Mouse (Mus musculus) c-Kit-positive CD71-negative TER-119-negative erythroid progenitor cells, embryonic 14.5 days (primary cell): ENCODE measurements around the gene Ankrd13d.

ENCODE experiments used
- DNase-seq: peaks from one replicate; pipeline ENCODE4 v3.0.0-alpha.2; 2013; ENCODE audit warnings: low read depth

Ankrd13d gene

GRCm38 (mm10) chr19:4282898-4283553 is at the start of gene Ankrd13d:
TSS of gene Ankrd13d (minus strand) at chr19:4283137.
- peak; percentile 81 for DNase-seq

DNA sequence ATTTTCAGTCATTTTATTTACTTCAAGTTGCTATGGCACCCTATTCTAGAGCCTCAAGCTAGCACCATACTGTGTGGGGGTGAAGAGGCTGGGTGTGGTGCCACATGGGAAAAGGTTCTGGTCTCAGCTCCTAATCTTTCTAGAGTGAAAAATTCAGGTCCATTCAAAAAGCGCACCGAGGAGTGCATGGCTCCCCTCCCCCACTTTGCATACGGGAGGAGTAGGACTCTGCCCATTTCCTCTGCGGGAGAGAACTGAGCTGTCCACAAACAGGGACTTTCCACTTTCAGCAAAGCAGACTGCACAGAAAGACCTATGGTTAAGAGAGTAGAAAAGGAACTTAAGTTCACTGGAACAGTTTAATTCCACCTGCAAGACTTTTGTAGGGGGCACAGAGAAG is 49.7 kb upstream of the Ankrd13d start:
- peak; percentile 56 for DNase-seq

GRCm38 (mm10) chr19:4331273-4331672 is 48.3 kb upstream of the Ankrd13d start:
- DNase-seq = no peak

DNA sequence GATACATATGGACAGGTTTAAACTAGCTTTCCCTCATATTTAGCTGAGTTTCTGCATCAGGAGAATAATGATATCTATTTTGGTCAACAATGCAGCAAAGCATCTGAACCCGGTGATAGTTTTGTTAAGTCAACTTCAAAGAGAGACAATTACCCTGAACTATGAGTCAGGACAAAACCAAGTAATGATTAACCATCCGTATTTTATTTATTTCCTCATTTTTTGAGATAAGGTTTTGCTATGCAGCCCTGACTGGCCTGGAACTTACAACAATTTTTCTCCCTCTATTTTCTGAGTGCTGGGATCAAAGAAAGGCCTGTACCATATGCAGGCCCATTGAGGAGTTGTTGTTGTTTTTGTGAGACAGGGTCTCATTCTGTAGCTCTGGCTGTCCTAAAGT is 47.7 kb upstream of the Ankrd13d start:
- no peak for DNase-seq

DNA sequence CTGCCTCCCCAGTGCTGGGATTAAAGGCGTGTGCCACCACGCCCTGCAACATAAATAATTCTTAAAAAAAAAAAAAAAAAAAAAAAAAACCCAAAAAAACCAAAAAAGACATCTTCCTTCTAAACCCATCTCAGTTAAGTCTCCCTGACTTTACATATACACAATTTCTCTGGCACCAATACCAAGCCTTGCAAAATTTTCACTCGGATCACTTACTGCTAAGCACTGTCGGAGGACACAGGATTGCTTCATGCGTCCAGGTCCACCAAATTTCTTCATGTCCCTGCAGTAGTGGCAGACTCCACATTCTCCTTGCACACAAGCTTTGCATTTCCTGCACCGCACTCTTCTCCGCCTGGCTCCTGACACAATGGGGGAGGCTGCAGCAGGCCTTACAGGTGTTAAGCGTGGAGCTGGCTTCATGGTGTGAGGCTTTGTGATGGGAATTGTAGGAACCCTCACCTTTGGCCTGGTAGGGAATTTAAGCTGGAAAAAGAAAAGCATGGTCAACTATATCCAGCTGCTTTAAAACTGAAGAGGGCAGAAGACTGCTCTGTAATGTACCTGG is 45.9 kb upstream of the Ankrd13d start:
- no peak for DNase-seq

DNA sequence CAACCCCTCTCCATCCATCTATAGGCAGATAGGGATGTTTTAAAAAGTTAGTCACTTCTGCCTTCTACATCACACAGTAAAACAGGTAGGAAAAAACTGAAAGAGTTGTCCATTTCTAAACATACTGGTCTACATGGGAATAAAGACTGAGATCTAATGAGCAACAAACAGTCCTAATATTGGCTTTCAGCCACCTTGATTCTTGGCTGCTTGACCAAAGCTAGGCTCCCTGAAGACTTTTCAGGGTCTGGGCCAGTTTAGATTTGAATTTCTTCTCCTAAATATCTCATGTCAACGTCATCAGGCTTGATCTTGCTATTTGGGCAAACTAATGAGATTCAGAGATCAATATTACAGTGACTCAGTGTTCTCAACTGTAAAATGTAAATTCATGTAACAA is 43.9 kb upstream of the Ankrd13d start:
- no peak for DNase-seq

DNA sequence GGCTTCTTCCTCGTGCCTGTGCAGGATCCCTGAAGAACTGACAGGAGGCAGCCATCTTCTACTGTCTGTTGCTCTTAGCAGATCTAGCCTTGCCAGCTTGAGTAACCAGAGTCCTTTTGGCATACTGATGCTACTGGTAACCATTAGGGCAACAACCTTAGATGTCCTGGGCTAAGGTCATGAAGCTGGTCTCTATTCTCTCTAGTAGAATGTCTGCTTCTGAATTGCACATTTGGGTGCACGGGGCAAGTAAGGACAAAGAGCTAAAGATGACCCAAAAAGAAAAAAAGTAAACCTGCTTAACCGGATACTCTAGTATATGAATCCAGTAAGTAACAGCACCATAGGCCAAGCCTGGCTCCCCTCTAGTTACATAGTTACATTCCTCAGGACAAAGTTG is 43.2 kb upstream of the Ankrd13d start:
- no peak for DNase-seq

DNA sequence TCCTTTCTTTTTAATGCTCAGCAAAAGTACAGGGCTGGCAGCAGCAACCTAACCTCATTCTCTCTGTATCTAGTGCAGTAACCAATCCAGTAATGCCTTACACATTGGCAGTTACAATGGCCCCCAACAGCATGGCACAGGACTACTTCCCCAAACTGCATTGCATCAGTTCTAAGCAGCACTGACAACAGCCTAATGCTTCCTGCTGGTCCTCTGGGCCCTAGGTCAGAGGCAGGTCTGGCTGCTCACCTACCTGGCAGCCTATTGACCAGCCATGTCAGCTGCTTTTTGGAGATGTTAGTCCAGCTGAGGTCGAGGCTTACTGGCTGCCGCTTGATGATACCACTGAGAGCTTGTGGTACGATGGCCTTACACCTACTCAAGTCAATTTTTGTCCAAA is 39.2 kb upstream of the Ankrd13d start:
- DNase-seq = no peak

DNA sequence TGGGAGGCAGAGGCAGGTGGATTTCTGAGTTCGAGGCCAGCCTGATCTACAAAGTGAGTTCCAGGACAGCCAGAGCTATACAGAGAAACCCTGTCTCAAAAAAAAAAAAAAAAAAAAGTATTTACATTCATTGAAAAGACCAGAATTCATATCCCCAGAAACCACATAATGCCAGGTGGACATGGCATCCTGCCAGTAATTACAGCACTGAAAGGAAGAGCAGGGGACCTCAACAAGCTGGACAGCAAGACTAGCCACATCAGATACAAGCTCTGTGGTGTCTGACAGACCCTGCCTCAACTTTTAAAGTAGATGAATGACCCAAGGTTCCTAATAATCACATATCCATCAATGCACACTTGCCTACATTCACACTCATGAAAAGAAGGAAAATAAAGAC is 38.7 kb upstream of the Ankrd13d start:
- DNase-seq = no peak

DNA sequence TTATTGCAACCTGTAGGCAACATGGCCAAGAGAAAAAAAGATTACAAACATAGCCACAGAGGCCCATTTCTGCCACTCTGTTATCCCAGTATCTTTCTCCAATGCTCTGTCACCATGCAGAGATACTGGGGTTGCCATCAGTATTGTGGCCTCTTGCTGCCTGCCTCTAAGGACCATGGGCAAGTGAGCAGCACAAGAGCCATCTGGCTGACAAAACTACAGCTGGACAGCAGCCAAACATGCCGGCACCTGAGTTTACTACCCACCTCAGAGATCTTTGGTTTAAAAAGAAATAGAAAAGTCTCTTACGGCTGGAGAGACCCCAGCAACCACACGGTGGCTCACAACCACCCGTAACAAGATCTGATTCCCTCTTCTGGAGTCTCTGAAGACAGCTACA is 36.3 kb upstream of the Ankrd13d start:
- no peak for DNase-seq

DNA sequence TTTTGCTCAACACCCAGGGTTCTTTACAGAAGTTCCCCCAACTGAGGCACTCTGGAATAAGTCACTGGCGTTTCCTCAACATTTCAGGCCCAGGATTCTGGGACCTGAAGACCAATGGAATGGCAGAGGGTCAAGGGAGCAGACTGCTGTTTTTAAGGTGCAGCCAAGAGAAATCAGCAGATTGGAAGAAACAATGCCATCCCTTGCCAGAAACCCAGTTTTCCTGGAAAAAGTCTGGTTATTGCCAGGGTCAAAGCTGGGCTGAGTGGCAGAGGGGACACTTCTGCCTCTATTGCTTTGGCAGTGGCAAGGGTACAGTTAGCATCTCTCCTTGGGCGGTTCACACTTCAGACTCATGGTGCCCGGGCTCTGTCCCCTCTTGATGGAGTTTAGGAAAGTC is 34.2 kb upstream of the Ankrd13d start:
- no peak for DNase-seq

- no peak for DNase-seq
Measured at GRCm38 (mm10) chr19:4315223-4315944, 32.4 kb upstream of the Ankrd13d start.

GRCm38 (mm10) chr19:4309776-4310185 is 26.8 kb upstream of the Ankrd13d start:
- DNase-seq = peak; percentile 56

- no peak for DNase-seq
Measured at GRCm38 (mm10) chr19:4309302-4309701, 26.4 kb upstream of the Ankrd13d start.

- DNase-seq = no peak
Measured at GRCm38 (mm10) chr19:4306190-4306577, 23.2 kb upstream of the Ankrd13d start, which contains the start of gene Grk2. TSS of gene Grk2 (minus strand) at chr19:4306222.

DNA sequence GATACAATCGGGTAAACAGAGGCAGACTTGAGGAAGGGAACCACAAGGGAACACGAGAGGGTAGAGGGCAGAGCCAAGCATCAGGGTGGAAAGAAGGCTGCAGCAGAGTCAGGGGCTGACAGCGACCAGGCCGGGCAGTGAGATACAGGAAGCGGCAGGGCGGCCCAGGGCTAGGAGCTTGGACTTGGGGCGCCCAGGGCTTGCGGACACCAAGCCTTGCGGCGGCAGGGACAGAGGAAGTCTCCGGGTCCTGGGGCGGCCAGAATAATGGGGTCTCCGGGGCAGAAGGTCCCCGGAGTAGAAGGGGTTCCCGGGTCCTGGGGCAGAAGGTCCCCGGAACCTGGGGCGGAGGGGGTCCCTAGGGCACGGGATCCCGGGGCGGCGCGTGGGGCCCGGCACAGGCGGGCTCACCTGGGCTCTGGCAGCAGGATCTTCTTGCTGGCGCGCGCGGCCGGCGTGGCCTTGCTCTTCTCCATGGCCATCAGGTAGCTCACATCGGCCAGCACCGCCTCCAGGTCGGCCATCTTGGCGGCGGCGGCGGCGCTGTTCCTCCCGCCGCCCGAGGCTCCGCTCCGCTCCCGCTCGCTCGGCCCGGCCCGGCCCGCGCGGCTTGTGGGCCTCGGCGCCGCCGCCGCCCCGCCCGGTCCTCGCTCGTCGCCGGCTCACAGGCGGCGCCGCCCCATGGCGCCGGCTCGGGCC is 22.7 kb upstream of the Ankrd13d start:
- DNase-seq = no peak

DNA sequence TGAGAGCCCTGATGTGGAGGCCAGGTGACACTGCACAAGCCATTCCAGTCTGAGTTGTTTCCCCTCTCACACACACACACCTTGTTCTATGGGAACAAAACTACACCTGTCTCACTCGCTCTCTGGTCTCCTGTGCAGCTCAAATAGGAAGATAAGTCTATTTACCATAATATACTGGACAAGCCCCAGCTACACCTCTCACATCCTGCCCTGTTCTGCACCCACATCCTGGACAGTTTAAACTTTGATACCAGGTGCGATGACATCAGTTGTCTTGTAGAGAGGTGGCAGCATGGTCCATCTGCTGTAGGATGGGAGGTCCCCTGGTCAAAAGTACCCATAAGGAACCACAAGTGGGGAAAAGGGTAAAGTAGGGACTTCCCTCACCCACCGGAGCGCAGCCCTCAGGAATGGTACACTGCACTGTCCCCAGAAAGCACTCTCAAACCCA is 22.0 kb upstream of the Ankrd13d start:
- no peak for DNase-seq

DNA sequence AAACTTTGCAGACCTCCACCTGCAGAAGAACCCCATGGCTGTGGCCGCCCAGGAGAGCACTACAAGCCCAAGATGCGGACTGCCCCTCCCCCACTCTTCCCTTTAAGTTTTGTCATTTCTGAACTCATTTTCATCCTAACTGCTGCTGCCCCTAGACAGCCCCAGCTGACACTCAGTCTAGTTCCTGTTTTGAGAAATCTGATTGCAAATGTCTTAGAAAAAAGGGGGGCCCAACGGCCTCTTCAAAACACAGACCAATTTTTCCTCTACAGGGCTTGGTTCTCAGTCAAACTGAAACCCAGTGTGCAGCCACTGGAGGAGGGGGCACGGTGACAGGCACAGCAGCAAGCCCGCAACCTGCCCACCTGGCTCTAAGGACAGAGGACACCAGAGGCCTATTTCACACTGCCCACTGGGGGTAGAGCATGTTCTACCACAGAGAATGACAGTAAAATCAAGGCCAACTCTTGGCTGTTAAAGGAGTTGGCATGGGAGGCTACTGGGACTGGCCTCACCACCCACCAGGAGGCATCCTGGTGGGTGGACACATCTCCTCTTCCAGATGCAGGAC is 21.4 kb upstream of the Ankrd13d start:
- DNase-seq = no peak

DNA sequence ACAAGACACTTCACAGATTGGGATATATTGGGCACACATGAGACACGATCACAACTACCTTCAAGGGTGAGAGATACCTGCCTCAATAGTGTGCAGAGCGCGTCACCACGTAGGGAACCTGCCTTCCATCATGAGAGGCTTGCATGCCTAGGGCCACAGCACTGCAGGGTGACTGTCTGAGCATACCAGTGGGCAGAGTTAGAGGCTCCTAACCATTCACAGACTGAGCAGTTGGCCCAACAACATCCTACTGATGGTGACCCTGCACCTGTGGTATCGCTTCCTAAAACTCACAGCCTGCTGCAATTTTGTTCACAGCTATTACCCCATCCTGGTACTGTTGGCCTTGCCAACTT is 20.7 kb upstream of the Ankrd13d start:
- no peak for DNase-seq

DNA sequence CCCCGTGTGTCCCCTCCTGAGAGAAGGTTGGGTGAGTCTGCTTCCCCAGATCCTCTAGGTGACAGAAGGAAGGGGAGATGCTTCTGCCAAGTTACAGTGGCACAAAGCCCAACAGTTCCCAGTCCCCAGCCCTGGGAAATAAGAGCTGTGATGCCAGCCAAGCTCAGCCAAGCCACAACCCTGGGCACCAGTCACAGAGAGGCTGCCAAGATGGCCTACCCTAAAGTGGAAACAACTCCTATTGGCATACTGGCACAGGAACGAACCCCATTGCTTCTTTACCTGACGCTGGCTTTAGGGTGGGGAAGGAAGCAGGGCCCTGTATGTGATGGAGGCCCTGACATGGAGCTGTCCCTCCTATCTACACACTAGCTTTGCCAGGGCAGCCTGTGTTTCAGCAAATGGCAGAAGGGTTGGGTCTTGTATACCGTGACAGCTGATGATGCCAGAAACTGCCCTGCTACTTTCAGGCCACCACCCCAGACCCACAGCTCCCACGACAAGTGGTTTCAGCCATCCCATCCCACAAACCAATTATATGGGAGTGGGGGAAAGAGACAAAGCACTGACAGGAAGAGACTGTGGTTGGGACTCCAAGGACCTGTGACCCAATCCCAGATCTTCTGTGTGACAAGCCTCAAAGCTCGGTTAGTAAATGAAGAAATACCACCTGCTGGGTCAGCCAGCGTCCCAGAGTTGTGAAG is 20.2 kb upstream of the Ankrd13d start:
- DNase-seq = no peak

DNA sequence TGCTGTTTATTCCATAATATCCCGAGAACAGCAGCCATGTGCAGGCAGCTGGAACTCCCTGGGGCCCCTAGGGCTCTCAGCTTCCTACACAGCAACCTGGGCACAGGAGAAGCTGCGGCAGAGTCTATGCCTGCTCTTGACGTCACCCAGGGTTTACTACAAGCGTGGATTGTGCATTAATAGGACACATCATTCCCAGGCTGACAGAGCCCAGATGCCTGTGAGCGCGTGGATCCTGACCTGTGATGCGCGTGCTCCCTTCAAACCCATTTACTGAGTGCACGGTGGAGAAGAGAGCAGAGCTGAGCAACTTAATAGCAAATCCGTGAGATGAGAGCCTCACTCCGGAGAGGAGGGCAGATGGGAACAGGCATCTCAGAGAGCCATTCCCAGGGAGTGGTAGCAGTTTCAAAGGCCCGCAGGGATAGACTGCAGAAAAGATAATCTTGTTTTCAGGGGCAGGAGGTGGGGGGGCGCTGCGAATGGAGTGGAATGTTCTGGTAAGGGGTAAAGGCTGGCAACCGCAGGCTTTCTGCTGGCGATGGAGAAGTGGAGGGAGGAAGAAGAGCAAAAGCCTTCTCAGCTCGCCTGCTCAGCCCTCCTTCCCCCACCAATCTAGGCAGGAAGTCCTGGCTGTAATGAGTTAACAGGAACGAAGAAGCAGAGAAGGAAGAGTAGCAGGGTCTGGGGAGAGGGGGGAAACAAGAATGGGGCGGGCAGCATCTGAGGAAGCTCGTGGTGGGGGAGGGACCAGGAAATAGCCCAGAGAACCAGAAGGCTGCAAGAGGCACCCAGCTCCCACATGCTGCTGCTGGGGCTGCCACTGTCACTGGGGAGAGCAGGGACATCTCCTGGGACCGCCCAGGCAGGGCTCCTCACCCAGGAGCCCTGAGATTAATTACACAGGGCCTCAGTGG is 19.1 kb upstream of the Ankrd13d start:
- no peak for DNase-seq
